Mouse (Mus musculus) forebrain, embryonic 15.5 days (tissue): ENCODE data around the gene Fam133b. TPM values are rescaled to one million over a fixed set of nuclear protein-coding genes. Genes with fewer than 3 reads are reported as not detected.

Experiments used
- polyA plus RNA-seq: library from polyadenylated mRNA; unstranded; fragments of >200 nt; fragmentation: Nextera tagmentation; extraction: Ambion mirVana; gene quantifications from 2 replicates; pipeline ENCODE4 v1.2.1, GENCODE M21; 2015

Fam133b gene
- polyA plus RNA-seq, 1 experiment from 2014 or later: 28.4 TPM

Other genes with a start within 250 kb of the Fam133b start
- gene Cdk6, start 202.3 kb upstream of the Fam133b start, polyA plus RNA-seq: 30.8 and 39.4 TPM in 2 replicates
- 3.2 and 4.1 TPM in 2 replicates for gene 1700109H08Rik, start 27.7 kb downstream of the Fam133b start, polyA plus RNA-seq
- gene Pex1, start 52.2 kb downstream of the Fam133b start, polyA plus RNA-seq: 22.5 and 23.0 TPM in 2 replicates
- 15.9 and 16.9 TPM in 2 replicates for gene Rbm48, start 52.8 kb downstream of the Fam133b start, polyA plus RNA-seq
- not detected in 2 replicates for gene Tmbim7, start 107.3 kb downstream of the Fam133b start, polyA plus RNA-seq
- 58.6 and 59.9 TPM in 2 replicates for gene Gatad1, start 113.4 kb downstream of the Fam133b start, polyA plus RNA-seq